Mouse (Mus musculus) neural tube, embryonic 15.5 days (tissue): ENCODE measurements around the gene Ppig. TPM values are rescaled to one million over a fixed set of nuclear protein-coding genes. Genes with fewer than 3 reads are reported as not detected.
A peak's percentile ranks its signal among the peaks of the same experiment; 100 is the strongest.
"Not testable (repeated sequence)": the region's sequence is repeated elsewhere in the genome, so short reads cannot be mapped to it uniquely, and the experiment has no call there.

Experiments used
- ATAC-seq: fragments of 200-750 bp; cut with Nextera tagmentation; 2 replicates; pipeline ENCODE4 v1.8.0; 2017; ENCODE audit warnings: mild to moderate bottlenecking, moderate TSS enrichment, moderate library complexity; ENCODE audit not compliant: low FRiP score
- H3K27ac ChIP-seq: fragments of 300-500 bp; sonication (generic); replicated peaks from 2 replicates; pipeline ENCODE4 v1.5.1; 2015; ENCODE audit warnings: mild to moderate bottlenecking, inconsistent platforms
- H3K27me3 ChIP-seq: fragments of 300-500 bp; sonication (generic); replicated peaks from 2 replicates; pipeline ENCODE4 v1.6.1; 2015; ENCODE audit warnings: inconsistent platforms
- H3K36me3 ChIP-seq: fragments of 300-500 bp; sonication (generic); 2 replicates; pipeline ENCODE4 v1.6.1; 2015; ENCODE audit warnings: inconsistent platforms
- H3K4me1 ChIP-seq: fragments of 300-500 bp; sonication (generic); 2 replicates; pipeline ENCODE4 v1.6.1; 2015; ENCODE audit warnings: inconsistent platforms
- H3K4me2 ChIP-seq: fragments of 300-500 bp; sonication (generic); 2 replicates; pipeline ENCODE4 v1.6.1; 2015; ENCODE audit warnings: inconsistent platforms, mild to moderate bottlenecking, moderate library complexity
- H3K4me3 ChIP-seq: fragments of 300-500 bp; sonication (generic); replicated peaks from 2 replicates; pipeline ENCODE4 v1.5.1; 2015; ENCODE audit warnings: mild to moderate bottlenecking, inconsistent platforms
- H3K9ac ChIP-seq: fragments of 300-500 bp; sonication (generic); replicated peaks from 2 replicates; pipeline ENCODE4 v1.6.1; 2015; ENCODE audit warnings: mild to moderate bottlenecking, inconsistent platforms
- H3K9me3 ChIP-seq: fragments of 300-500 bp; sonication (generic); replicated peaks from 2 replicates; pipeline ENCODE4 v1.6.1; 2016; ENCODE audit warnings: inconsistent platforms
- WGBS: fragments of 180-500 bp; shearing (Covaris S2); methylation state at CpG from one replicate; pipeline ENCODE4 v1.1.7; 2015; ENCODE audit warnings: mixed read lengths; 5-methylcytosine and 5-hydroxymethylcytosine counted together
- polyA plus RNA-seq: library from polyadenylated mRNA; unstranded; fragments of >200 nt; fragmentation: Nextera tagmentation; extraction: Ambion mirVana; gene quantifications from 2 replicates; pipeline ENCODE4 v1.2.1, GENCODE M21; 2015

The Ppig gene
- polyA plus RNA-seq, result 133 and 136 TPM in 2 replicates

- no peaks in the 10 kb centered on the region for H3K36me3 ChIP-seq
- ATAC-seq, result no peak; the same call in 1 of the 2 replicates
- peak within 1 kb of the TSS; percentile 97 for H3K4me3 ChIP-seq
- H3K27me3 ChIP-seq, result peaks cover 9% of the 10 kb centered on the region; the same call in 1 of the 2 replicates
- peaks cover 16% of the 10 kb centered on the region for H3K4me1 ChIP-seq
- peak within 1 kb of the TSS; percentile 94 for H3K27ac ChIP-seq
- H3K4me2 ChIP-seq, result peak within 1 kb of the TSS; percentile 71
- H3K9ac ChIP-seq, result peak within 1 kb of the TSS; percentile 86
- no peaks in the 10 kb centered on the region for H3K9me3 ChIP-seq
- 3% methylated on average over 12 of the region's 12 CpGs for WGBS
Measured at GRCm38 (mm10) chr2:69722273-69722649, at the start of gene Ppig. Gene Ppig, plus strand, starts transcription at chr2:69722545.

- WGBS, result 72% methylated on average over 5 of the region's 5 CpGs
- Histone ChIP-seq H3K27ac (no peak overlapping the region), H3K4me2 (no peak overlapping the region), H3K4me1 (no peaks in the 10 kb centered on the region), H3K4me3 (no peak overlapping the region), H3K27me3 (no peaks in the 10 kb centered on the region), H3K9me3 (no peaks in the 10 kb centered on the region), H3K36me3 (no peaks in the 10 kb centered on the region), H3K9ac (no peak overlapping the region)
- no peak for ATAC-seq
Measured at GRCm38 (mm10) chr2:69673723-69674122, 48.6 kb upstream of the Ppig start.

- Histone ChIP-seq H3K9ac (no peak overlapping the region), H3K4me1 (no peaks in the 10 kb centered on the region), H3K9me3 (no peaks in the 10 kb centered on the region), H3K27me3 (no peaks in the 10 kb centered on the region), H3K4me3 (no peak overlapping the region), H3K27ac (no peak overlapping the region), H3K36me3 (no peaks in the 10 kb centered on the region), H3K4me2 (no peak overlapping the region)
- WGBS, result 72% methylated on average over 9 of the region's 9 CpGs
- no peak for ATAC-seq
Measured at GRCm38 (mm10) chr2:69675266-69675665, 47.1 kb upstream of the Ppig start.

GRCm38 (mm10) chr2:69676713-69677112, 45.6 kb upstream of the Ppig start:
- Histone ChIP-seq H3K9ac (no peak overlapping the region), H3K4me3 (no peak overlapping the region), H3K27me3 (no peaks in the 10 kb centered on the region), H3K4me1 (no peaks in the 10 kb centered on the region), H3K9me3 (no peaks in the 10 kb centered on the region), H3K27ac (no peak overlapping the region), H3K36me3 (no peaks in the 10 kb centered on the region), H3K4me2 (no peak overlapping the region)
- 64% methylated on average over 2 of the region's 2 CpGs for WGBS
- ATAC-seq, result no peak

- 87% methylated on average over 2 of the region's 2 CpGs for WGBS
Measured at GRCm38 (mm10) chr2:69677215-69677614, 45.1 kb upstream of the Ppig start.

GRCm38 (mm10) chr2:69679990-69680389, 42.4 kb upstream of the Ppig start:
- WGBS, result 63% methylated on average over 6 of the region's 6 CpGs
- Histone ChIP-seq H3K36me3 (no peaks in the 10 kb centered on the region), H3K4me2 (no peak overlapping the region), H3K9me3 (no peaks in the 10 kb centered on the region), H3K27ac (no peak overlapping the region), H3K9ac (no peak overlapping the region), H3K4me1 (peaks cover 9% of the 10 kb centered on the region), H3K4me3 (no peak overlapping the region), H3K27me3 (no peaks in the 10 kb centered on the region)
- ATAC-seq, result no peak

More at GRCm38 (mm10) chr2:69677215-69677614, 45.1 kb upstream of the Ppig start:
- H3K27me3 ChIP-seq, H3K36me3 ChIP-seq, H3K4me3 ChIP-seq, H3K9ac ChIP-seq, H3K4me1 ChIP-seq, H3K27ac ChIP-seq, H3K4me2 ChIP-seq, H3K9me3 ChIP-seq, ATAC-seq: not testable (repeated sequence)

GRCm38 (mm10) chr2:69681931-69682330, 40.4 kb upstream of the Ppig start:
- 92% methylated on average over 4 of the region's 4 CpGs for WGBS
- no peaks in the 10 kb centered on the region for H3K27me3 ChIP-seq
- H3K4me2 ChIP-seq, result no peak overlapping the region
- no peak overlapping the region for H3K27ac ChIP-seq
- no peak overlapping the region for H3K9ac ChIP-seq
- no peak overlapping the region for H3K4me3 ChIP-seq
- H3K36me3 ChIP-seq, result peaks cover 7% of the 10 kb centered on the region
- peaks cover 9% of the 10 kb centered on the region for H3K4me1 ChIP-seq
- H3K9me3 ChIP-seq, result no peaks in the 10 kb centered on the region
- ATAC-seq, result no peak

- H3K27ac ChIP-seq, result no peak overlapping the region
- H3K4me3 ChIP-seq, result peak overlapping the region; percentile 15; the same call in 1 of the 2 replicates
- WGBS, result 23% methylated on average over 13 of the region's 13 CpGs
- no peak overlapping the region for H3K9ac ChIP-seq
- H3K4me2 ChIP-seq, result peak overlapping the region; percentile 22
- peak; percentile 55; the same call in 1 of the 2 replicates for ATAC-seq
- no peaks in the 10 kb centered on the region for H3K9me3 ChIP-seq
- no peaks in the 10 kb centered on the region for H3K27me3 ChIP-seq
- H3K36me3 ChIP-seq, result peaks cover 19% of the 10 kb centered on the region
- peaks cover 9% of the 10 kb centered on the region for H3K4me1 ChIP-seq
Measured at GRCm38 (mm10) chr2:69683036-69683805, 39.1 kb upstream of the Ppig start.

- H3K4me2 ChIP-seq, result no peak overlapping the region
- H3K27ac ChIP-seq, result no peak overlapping the region
- 96% methylated on average over 3 of the region's 3 CpGs for WGBS
- H3K4me3 ChIP-seq, result no peak overlapping the region
- no peaks in the 10 kb centered on the region for H3K27me3 ChIP-seq
- no peak for ATAC-seq
- H3K9ac ChIP-seq, result no peak overlapping the region
- H3K9me3 ChIP-seq, result no peaks in the 10 kb centered on the region
- H3K4me1 ChIP-seq, result peaks cover 9% of the 10 kb centered on the region
- peaks cover 26% of the 10 kb centered on the region for H3K36me3 ChIP-seq
Measured at GRCm38 (mm10) chr2:69684488-69684887, 37.9 kb upstream of the Ppig start.

- Histone ChIP-seq H3K27me3 (no peaks in the 10 kb centered on the region), H3K27ac (no peak overlapping the region), H3K9ac (no peak overlapping the region), H3K4me2 (no peak overlapping the region), H3K4me1 (no peaks in the 10 kb centered on the region), H3K4me3 (no peak overlapping the region), H3K9me3 (no peaks in the 10 kb centered on the region), H3K36me3 (peaks cover 72% of the 10 kb centered on the region)
- ATAC-seq, result no peak
- 94% methylated on average over 3 of the region's 3 CpGs for WGBS
Measured at GRCm38 (mm10) chr2:69690214-69690613, 32.1 kb upstream of the Ppig start.

GRCm38 (mm10) chr2:69690843-69691242, 31.5 kb upstream of the Ppig start:
- Histone ChIP-seq H3K4me1 (no peaks in the 10 kb centered on the region), H3K27ac (no peak overlapping the region), H3K27me3 (no peaks in the 10 kb centered on the region), H3K9me3 (no peaks in the 10 kb centered on the region), H3K9ac (no peak overlapping the region), H3K4me3 (no peak overlapping the region), H3K4me2 (no peak overlapping the region), H3K36me3 (peaks cover 72% of the 10 kb centered on the region)
- WGBS, result 92% methylated on average over 6 of the region's 6 CpGs
- no peak for ATAC-seq

GRCm38 (mm10) chr2:69693501-69693900, 28.8 kb upstream of the Ppig start:
- no peak for ATAC-seq
- H3K9me3 ChIP-seq, result no peaks in the 10 kb centered on the region
- peaks cover 73% of the 10 kb centered on the region for H3K36me3 ChIP-seq
- 96% methylated on average over 11 of the region's 11 CpGs for WGBS
- no peaks in the 10 kb centered on the region for H3K27me3 ChIP-seq
- H3K4me1 ChIP-seq, result no peaks in the 10 kb centered on the region
- no peak overlapping the region for H3K9ac ChIP-seq
- H3K4me3 ChIP-seq, result no peak overlapping the region
- H3K4me2 ChIP-seq, result no peak overlapping the region
- H3K27ac ChIP-seq, result no peak overlapping the region
